Mouse (Mus musculus) brain, embryonic 14.5 days (tissue): ENCODE data around the gene Pdgfb.

Source experiments
- CTCF ChIP-seq: fragments of 200-500 bp; IDR thresholded peaks from 2 replicates; pipeline ENCODE4 v1.5.1; 2012; ENCODE audit warnings: inconsistent platforms, mild to moderate bottlenecking, moderate library complexity, borderline replicate concordance; ENCODE audit not compliant: insufficient read depth, insufficient read length; ENCODE audit errors: extremely low read depth
- POLR2A ChIP-seq: fragments of 200-500 bp; IDR thresholded peaks from 2 replicates; pipeline ENCODE4 v1.6.1; 2012; ENCODE audit warnings: mild to moderate bottlenecking, inconsistent platforms, borderline replicate concordance; ENCODE audit not compliant: poor library complexity, insufficient read depth, insufficient read length, severe bottlenecking; ENCODE audit errors: extremely low read depth

GRCm38 (mm10) chr15:79997988-79998387 lies 16.8 kb downstream of the Pdgfb start:
- TF ChIP-seq CTCF, result no peak
- TF ChIP-seq POLR2A, result no peak
